Mouse (Mus musculus) intestine, embryonic 15.5 days (tissue): ENCODE measurements around the gene Slc24a2. TPM values are rescaled to one million over a fixed set of nuclear protein-coding genes. Genes with fewer than 3 reads are reported as not detected.
A peak's percentile ranks its signal among the peaks of the same experiment; 100 is the strongest.

Source experiments
- ATAC-seq: fragments of 200-750 bp; cut with Nextera tagmentation; 2 replicates; pipeline ENCODE4 v1.8.0; 2017; ENCODE audit warnings: moderate TSS enrichment, moderate library complexity
- H3K27ac ChIP-seq: fragments of 300-500 bp; sonication (generic); 2 replicates; pipeline ENCODE4 v1.5.1; 2015; ENCODE audit warnings: mild to moderate bottlenecking, inconsistent platforms
- H3K27me3 ChIP-seq: fragments of 300-500 bp; sonication (generic); replicated peaks from 2 replicates; pipeline ENCODE4 v1.6.1; 2015; ENCODE audit warnings: inconsistent platforms
- H3K36me3 ChIP-seq: fragments of 300-500 bp; sonication (generic); 2 replicates; pipeline ENCODE4 v1.6.1; 2015; ENCODE audit warnings: inconsistent platforms
- H3K4me1 ChIP-seq: fragments of 300-500 bp; sonication (generic); replicated peaks from 2 replicates; pipeline ENCODE4 v1.6.1; 2015; ENCODE audit warnings: inconsistent platforms
- H3K4me2 ChIP-seq: fragments of 300-500 bp; sonication (generic); replicated peaks from 2 replicates; pipeline ENCODE4 v1.6.1; 2015; ENCODE audit warnings: mild to moderate bottlenecking, inconsistent platforms
- H3K4me3 ChIP-seq: fragments of 300-500 bp; sonication (generic); replicated peaks from 2 replicates; pipeline ENCODE4 v1.5.1; 2015; ENCODE audit warnings: inconsistent platforms
- H3K9ac ChIP-seq: fragments of 300-500 bp; sonication (generic); 2 replicates; pipeline ENCODE4 v1.6.1; 2015; ENCODE audit warnings: inconsistent platforms
- H3K9me3 ChIP-seq: fragments of 300-500 bp; sonication (generic); 2 replicates; pipeline ENCODE4 v1.6.1; 2016; ENCODE audit warnings: inconsistent platforms
- WGBS: fragments of 180-500 bp; shearing (Covaris S2); methylation state at CpG from one replicate; pipeline ENCODE4 v1.1.7; 2015; 5-methylcytosine and 5-hydroxymethylcytosine counted together
- polyA plus RNA-seq: library from polyadenylated mRNA; unstranded; fragments of >200 nt; fragmentation: Nextera tagmentation; extraction: Ambion mirVana; gene quantifications from 2 replicates; pipeline ENCODE4 v1.2.1, GENCODE M21; 2015

Gene Slc24a2
- 0.11 and 0.23 TPM in 2 replicates for polyA plus RNA-seq

DNA sequence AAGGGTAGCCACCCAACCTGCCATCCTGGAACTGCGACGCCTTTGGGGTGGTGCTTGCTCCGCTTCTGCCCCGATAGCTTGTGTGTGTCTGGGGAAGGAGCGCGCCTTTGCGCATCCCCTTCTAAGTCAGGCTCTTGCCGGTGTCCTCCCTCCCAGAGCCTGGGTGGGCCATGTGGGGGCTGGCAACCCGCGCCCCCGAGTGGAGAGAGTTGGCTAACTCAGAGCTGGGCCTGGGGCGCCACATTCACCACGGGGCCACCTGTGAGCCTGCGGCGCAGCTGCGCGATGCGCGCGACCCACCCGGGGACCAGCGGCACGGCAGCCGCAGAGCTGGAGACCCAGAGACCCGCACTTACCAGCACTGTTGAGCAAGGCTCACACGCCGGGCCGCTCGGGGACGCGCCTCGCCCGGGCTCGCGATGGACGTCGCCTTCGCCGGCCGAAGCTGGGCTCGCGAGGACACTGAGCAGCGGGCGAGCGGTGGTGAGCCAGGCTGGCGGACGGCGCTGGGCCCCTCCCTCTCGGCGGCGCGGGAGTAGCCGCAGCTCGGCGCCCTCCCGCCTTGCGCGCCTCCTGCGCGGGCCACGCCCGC lies at the start of gene Slc24a2:
Slc24a2 (minus strand) TSS at position 518 of the 592 bp plus-strand sequence.
- H3K9ac ChIP-seq = peak within 1 kb of the TSS; percentile 9; the same call in 1 of the 2 replicates
- ATAC-seq = peak; percentile 95
- no peaks in the 10 kb centered on the region for H3K36me3 ChIP-seq
- under 1% methylated on average over 55 of the region's 62 CpGs for WGBS
- peak within 1 kb of the TSS; percentile 93 for H3K4me2 ChIP-seq
- H3K27me3 ChIP-seq = peaks cover 15% of the 10 kb centered on the region
- no peaks in the 10 kb centered on the region for H3K9me3 ChIP-seq
- H3K4me3 ChIP-seq = peak within 1 kb of the TSS; percentile 43
- H3K27ac ChIP-seq = no peak within 1 kb of the TSS
- H3K4me1 ChIP-seq = peaks cover 6% of the 10 kb centered on the region

DNA sequence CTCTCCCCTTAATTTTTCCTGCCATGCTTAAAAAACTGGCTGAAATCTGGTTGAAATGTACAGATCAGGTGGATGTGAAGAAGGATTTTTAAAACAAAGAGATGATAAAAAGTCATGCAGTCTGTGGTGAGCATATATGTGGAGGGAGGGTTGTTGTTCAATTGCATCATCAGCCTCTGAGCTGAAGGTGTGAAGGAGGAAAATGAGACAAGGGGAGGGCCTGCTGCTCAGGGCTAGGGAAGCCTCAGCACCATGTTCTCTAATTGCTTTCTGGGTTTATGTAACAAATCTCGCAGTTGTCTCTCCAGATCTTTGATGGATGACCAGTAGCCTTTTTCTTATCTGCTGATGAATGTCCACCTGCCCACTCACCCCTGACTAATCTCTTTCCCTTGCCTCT lies 44.5 kb upstream of the Slc24a2 start:
- Histone ChIP-seq H3K36me3 (no peaks in the 10 kb centered on the region), H3K4me3 (no peak overlapping the region), H3K9ac (no peak overlapping the region), H3K4me1 (no peaks in the 10 kb centered on the region), H3K9me3 (no peaks in the 10 kb centered on the region), H3K27ac (no peak overlapping the region), H3K27me3 (no peaks in the 10 kb centered on the region), H3K4me2 (no peak overlapping the region)
- WGBS = 21% methylated on average over 1 of the region's 1 CpGs
- no peak for ATAC-seq

DNA sequence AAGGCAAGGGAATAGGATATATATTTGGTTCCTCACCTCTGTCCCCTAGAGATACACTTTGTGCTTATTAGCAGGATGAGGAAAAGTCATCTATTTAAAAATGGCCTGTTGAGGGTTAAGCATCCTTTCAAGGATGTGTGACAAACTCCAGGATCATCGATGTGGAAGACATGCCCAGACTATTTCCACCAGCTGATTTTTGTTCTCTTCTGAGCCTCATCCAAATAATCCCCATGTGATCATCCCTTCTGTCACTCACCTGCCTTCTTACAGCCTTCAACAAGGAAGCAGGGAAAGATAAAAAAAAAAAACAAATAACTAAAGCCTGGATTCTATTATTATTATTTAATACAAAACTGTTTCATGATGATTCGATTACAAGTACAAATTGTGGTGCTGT lies 44.0 kb upstream of the Slc24a2 start:
- Histone ChIP-seq H3K9me3 (no peaks in the 10 kb centered on the region), H3K36me3 (no peaks in the 10 kb centered on the region), H3K4me1 (no peaks in the 10 kb centered on the region), H3K4me3 (no peak overlapping the region), H3K27ac (no peak overlapping the region), H3K4me2 (no peak overlapping the region), H3K9ac (no peak overlapping the region), H3K27me3 (no peaks in the 10 kb centered on the region)
- ATAC-seq = no peak
- 67% methylated on average over 2 of the region's 2 CpGs for WGBS

DNA sequence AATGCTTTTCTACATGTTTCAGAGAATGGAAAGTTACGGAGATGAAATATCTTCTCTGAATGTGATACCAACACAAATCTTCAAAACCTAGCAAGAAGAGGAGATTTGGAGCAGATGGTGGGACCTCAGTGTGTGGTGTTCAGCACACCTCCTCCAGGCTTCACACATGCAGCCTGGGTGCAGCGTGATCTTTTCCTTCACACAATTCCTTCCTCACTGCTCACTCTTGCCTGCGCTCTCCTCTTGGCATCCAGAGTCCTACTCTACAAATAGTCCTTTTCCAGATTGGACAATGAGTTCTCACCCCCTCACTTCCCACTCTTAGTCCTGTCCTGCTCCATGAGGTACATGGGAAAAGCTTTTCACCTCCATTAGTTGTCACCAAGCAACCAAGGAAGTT lies 43.2 kb upstream of the Slc24a2 start:
- 95% methylated on average over 3 of the region's 3 CpGs for WGBS
- no peak for ATAC-seq
- H3K36me3 ChIP-seq = no peaks in the 10 kb centered on the region

DNA sequence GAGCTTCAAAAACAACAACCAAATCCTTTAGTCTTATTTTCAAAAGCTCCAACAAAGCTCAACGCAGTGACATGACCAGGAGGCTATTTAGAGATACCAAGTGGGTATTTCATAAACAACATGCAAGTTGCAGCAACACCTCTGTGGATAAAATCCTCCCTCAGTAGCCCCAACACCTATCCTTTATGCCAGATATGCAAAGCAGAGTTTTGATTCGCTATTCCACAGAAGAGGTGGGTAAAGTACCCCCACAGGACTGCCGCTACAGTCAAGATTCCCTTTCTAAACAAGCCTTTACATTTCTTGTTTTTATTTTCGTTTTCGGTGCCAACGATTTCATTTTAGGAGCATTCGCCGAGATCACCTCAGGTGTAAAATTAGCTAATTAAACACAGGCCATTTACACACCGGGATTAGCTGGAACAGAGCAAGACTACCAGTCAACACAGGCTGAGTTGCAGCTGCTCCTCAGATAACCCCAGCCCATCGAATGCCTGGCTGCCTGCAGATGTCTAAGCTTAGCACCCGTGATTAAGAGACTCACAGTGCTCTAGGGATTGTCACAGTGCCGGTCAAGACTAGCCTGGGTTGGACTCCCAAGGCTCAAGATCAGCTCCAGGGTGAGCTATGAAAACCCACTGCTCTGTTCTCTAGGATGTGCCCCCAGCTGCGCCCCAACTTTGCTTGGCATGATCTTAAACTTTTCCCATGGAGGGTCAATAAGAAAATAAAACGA lies 885 bp downstream of the Slc24a2 start:
- no peak overlapping the region for H3K27ac ChIP-seq
- H3K9ac ChIP-seq = 0 out of 2 replicates have a peak overlapping the region, but pooled peaks have one; percentile 9
- peak overlapping the region; percentile 43 for H3K4me3 ChIP-seq
- peaks cover 6% of the 10 kb centered on the region for H3K4me1 ChIP-seq
- 19% methylated on average over 14 of the region's 14 CpGs for WGBS
- 0 out of 2 replicates have a peak, but pooled peaks have one; percentile 51 for ATAC-seq
- peaks cover 15% of the 10 kb centered on the region for H3K27me3 ChIP-seq
- H3K36me3 ChIP-seq = no peaks in the 10 kb centered on the region
- H3K9me3 ChIP-seq = no peaks in the 10 kb centered on the region
- peak overlapping the region; percentile 93 for H3K4me2 ChIP-seq

More for the DNA sequence above, 43.2 kb upstream of the Slc24a2 start:
- no peaks in the 10 kb centered on the region for H3K4me1 ChIP-seq
- no peak overlapping the region for H3K4me2 ChIP-seq
- H3K27me3 ChIP-seq = no peaks in the 10 kb centered on the region
- no peak overlapping the region for H3K27ac ChIP-seq
- no peaks in the 10 kb centered on the region for H3K9me3 ChIP-seq
- H3K4me3 ChIP-seq = no peak overlapping the region
- no peak overlapping the region for H3K9ac ChIP-seq

DNA sequence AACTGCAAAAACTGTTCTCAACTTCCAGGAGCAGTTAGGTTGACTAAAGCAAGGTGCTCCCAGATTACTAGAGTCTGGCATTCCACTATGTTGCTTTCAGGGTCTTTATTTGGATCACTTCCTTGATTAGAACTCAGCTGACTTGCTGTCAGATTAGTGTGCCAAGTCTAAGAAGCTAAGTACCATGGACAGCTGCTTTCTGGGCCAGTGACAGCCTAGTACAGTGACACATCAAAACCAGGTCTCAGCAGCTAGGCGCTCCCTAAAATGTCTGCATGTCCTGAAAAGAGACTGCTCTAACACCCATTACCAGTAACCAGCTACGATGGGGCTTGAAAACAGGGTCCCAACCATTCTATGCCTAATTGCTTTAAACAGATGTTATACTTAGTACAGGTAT lies 8.7 kb downstream of the Slc24a2 start:
- Histone ChIP-seq H3K9ac (no peak overlapping the region), H3K9me3 (no peaks in the 10 kb centered on the region), H3K4me1 (no peaks in the 10 kb centered on the region), H3K36me3 (no peaks in the 10 kb centered on the region), H3K4me3 (no peak overlapping the region), H3K4me2 (no peak overlapping the region), H3K27me3 (no peaks in the 10 kb centered on the region), H3K27ac (no peak overlapping the region)
- 51% methylated on average over 2 of the region's 2 CpGs for WGBS
- ATAC-seq = no peak

DNA sequence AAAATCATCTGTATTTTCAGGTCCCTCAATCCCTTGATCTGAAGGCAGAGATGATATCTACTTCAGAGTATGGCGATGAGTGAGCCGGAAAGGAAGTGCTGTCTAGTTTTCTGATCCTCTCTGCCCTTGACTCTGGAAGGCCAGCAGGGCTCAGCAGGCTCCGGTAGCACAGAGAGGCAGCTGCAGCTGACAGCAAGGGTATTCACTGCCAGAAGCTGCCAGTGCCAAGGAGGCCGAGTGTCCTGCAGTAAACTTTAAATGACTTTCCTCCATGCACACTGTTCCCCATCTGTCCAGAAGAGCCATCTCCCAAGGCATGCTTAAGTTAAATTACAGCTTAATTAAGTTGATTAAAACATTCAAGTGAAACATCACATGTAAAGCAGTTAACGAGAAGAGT lies 12.1 kb downstream of the Slc24a2 start:
- Histone ChIP-seq H3K36me3 (no peaks in the 10 kb centered on the region), H3K4me3 (no peak overlapping the region), H3K27ac (no peak overlapping the region), H3K4me1 (no peaks in the 10 kb centered on the region), H3K4me2 (no peak overlapping the region), H3K9ac (no peak overlapping the region), H3K9me3 (no peaks in the 10 kb centered on the region), H3K27me3 (no peaks in the 10 kb centered on the region)
- WGBS = 68% methylated on average over 5 of the region's 5 CpGs
- ATAC-seq = no peak

DNA sequence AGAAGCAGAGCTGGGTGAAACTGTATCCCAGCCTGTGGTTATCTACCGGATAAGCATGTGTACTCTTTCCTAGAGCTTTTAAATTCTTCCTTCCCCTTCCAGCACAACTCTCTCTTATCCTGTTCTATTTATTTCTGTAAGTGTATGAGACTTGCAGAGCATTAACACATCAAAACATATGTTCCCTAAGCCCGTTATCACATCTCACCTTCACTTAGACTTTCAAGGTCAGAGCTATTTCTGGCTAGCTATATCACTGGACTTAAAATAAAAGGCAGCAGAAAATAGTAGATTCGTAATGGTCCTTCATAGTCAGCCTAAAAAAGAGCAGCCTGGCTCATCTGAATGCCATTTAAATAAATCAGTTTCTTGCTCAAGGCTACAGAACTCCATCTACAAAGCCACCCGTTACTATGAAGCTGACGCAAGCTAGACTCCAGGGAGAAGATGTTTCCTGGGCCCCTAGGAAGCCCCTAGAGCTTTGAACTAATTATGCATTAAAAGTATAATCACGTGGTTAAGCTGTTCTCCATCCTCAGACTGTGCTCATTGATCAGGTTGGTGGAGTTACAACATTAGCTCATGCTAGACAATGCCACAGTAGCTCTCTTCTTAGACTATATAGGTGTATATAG lies 18.8 kb downstream of the Slc24a2 start:
- 75% methylated on average over 6 of the region's 6 CpGs for WGBS
- Histone ChIP-seq H3K36me3 (no peaks in the 10 kb centered on the region), H3K27me3 (no peaks in the 10 kb centered on the region), H3K27ac (no peak overlapping the region), H3K4me3 (no peak overlapping the region), H3K4me2 (no peak overlapping the region), H3K9ac (no peak overlapping the region), H3K4me1 (no peaks in the 10 kb centered on the region), H3K9me3 (no peaks in the 10 kb centered on the region)
- no peak for ATAC-seq

DNA sequence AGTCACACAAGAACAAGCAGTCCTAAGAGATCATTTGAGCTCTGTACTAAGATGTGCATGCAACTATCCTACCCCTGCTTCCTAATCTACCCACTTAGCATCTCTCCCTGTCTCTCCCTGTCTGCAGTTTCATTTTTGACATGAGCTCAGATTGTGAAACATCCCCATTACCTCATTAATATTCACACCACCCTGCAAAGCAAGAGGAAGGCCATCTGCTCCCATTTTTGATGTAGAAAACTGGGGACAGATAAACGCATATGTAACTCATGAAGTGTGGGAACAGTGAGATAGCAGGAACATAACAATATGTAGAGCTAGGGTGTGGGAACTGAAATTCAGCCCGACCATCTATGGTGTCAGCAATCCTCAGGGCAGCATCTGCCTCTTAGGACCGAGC lies 19.7 kb downstream of the Slc24a2 start:
- Histone ChIP-seq H3K9me3 (no peaks in the 10 kb centered on the region), H3K27me3 (no peaks in the 10 kb centered on the region), H3K9ac (no peak overlapping the region), H3K4me2 (no peak overlapping the region), H3K36me3 (no peaks in the 10 kb centered on the region), H3K4me1 (no peaks in the 10 kb centered on the region), H3K27ac (no peak overlapping the region), H3K4me3 (no peak overlapping the region)
- 69% methylated on average over 3 of the region's 3 CpGs for WGBS
- ATAC-seq = no peak

DNA sequence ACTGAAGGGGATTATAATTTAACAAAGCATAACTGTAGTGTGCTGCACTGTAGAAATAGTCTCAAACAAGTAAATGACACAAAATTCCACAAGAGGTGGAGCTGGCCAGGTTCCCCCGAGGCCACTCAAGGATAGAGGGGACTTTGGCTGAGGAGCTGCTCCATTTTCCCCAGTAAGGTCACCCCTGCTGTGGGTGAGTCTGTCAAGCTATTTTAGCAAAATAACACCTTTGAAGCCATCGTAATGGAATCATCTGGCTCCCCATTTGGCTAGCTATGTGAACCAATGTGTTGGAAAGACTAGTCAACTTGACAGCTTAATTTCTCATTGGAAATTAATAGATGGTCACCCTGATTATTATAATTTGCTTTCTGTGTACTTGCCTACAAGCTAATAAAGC lies 28.2 kb downstream of the Slc24a2 start:
- WGBS = 80% methylated on average over 2 of the region's 2 CpGs
- no peaks in the 10 kb centered on the region for H3K27me3 ChIP-seq
- no peak overlapping the region for H3K4me2 ChIP-seq
- no peak overlapping the region for H3K27ac ChIP-seq
- no peaks in the 10 kb centered on the region for H3K4me1 ChIP-seq
- no peak for ATAC-seq
- H3K36me3 ChIP-seq = no peaks in the 10 kb centered on the region
- no peaks in the 10 kb centered on the region for H3K9me3 ChIP-seq
- no peak overlapping the region for H3K4me3 ChIP-seq
- no peak overlapping the region for H3K9ac ChIP-seq

DNA sequence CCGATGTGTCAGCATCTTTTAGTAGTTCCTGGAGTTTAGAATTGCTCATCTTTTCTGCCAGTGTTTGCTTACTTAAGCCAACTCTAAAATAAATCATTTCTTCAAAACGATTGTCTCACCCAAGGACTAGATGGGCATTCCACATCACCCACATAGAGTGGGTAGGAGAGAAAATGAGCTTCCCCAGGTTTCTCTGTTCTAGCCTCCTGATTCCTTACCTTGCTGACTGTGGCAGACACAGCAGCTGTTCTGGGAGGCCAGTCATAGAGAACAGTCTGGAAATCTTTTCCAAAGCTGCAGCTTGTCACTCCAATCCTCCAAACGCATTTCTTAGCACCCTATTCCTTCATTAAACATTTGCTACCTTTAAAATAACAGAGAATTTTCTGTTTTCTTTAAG lies 29.0 kb downstream of the Slc24a2 start:
- Histone ChIP-seq H3K27me3 (no peaks in the 10 kb centered on the region), H3K4me3 (no peak overlapping the region), H3K27ac (no peak overlapping the region), H3K9me3 (no peaks in the 10 kb centered on the region), H3K9ac (no peak overlapping the region), H3K36me3 (no peaks in the 10 kb centered on the region), H3K4me1 (no peaks in the 10 kb centered on the region), H3K4me2 (no peak overlapping the region)
- WGBS = 51% methylated on average over 3 of the region's 3 CpGs
- ATAC-seq = no peak

DNA sequence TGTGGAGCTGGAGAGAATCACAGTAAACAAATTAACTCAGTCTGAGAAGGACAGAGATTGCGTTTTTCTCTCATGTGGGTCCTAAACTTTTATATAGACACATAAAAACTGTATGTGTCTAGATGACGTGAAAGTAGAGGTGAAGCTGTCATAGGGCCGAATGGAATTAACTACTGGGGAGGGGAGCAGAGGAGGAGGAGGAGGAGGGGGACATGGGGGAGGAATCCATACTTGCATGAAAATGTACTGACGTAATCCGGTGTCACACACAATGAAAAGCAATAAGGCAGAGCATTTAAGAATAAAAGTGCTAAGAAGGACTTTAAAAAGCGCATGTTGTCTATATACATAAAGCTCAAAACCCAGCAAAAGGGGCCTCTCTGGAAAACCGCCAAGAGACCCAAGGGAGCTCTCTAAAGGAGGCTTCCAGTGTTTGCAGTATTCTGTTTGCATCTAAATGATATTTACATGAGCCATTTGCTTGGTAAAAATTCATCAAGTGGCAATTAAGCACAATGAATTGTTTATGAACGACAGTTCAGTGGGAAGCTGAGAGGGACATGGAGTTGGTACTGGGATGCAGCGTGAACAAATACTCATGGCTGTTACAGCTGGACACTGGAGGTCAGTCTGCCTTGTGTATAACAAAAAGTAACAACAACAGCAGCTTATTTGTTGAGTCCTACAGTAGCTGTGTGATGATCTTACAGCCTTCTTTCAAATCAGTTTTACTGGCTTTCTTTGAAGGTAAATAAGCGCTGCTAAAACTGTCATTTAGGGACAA lies 45.9 kb downstream of the Slc24a2 start:
- no peak for ATAC-seq
- H3K9ac ChIP-seq = no peak overlapping the region
- WGBS = 66% methylated on average over 10 of the region's 10 CpGs

More for the DNA sequence above, 45.9 kb downstream of the Slc24a2 start:
- no peaks in the 10 kb centered on the region for H3K4me1 ChIP-seq
- H3K36me3 ChIP-seq = no peaks in the 10 kb centered on the region
- no peaks in the 10 kb centered on the region for H3K9me3 ChIP-seq
- no peak overlapping the region for H3K27ac ChIP-seq
- H3K4me3 ChIP-seq = no peak overlapping the region
- H3K27me3 ChIP-seq = no peaks in the 10 kb centered on the region
- no peak overlapping the region for H3K4me2 ChIP-seq
